Mouse (Mus musculus) spleen, adult 2 months (tissue): Measurements from ENCODE around the gene Lmod3. TPM values are rescaled to one million over a fixed set of nuclear protein-coding genes. Genes with fewer than 3 reads are reported as not detected.

Source experiments
- DNase-seq, 2 experiments: peaks; one replicate each; pipeline versions ENCODE4 v3.0.0 to v3.0.0-alpha.2; 2012 to 2021; ENCODE audit warnings: low spot score in 2 of 2, low read depth in 1 of 2
- H3K27ac ChIP-seq: fragments of 200-500 bp; 2 replicates; pipeline ENCODE4 v1.5.1; 2012; ENCODE audit warnings: low read length, inconsistent platforms; ENCODE audit not compliant: insufficient read depth
- H3K27me3 ChIP-seq: fragments of 200-500 bp; 2 replicates; pipeline ENCODE4 v1.6.1; 2012; ENCODE audit warnings: mild to moderate bottlenecking, moderate library complexity, low read length, inconsistent platforms; ENCODE audit not compliant: control insufficient read depth, insufficient read depth
- H3K36me3 ChIP-seq: fragments of 200-500 bp; 2 replicates; pipeline ENCODE4 v1.6.1; 2012; ENCODE audit warnings: mild to moderate bottlenecking, low read length, inconsistent platforms; ENCODE audit not compliant: control insufficient read depth, insufficient read depth
- H3K4me1 ChIP-seq: fragments of 200-500 bp; 2 replicates; pipeline ENCODE4 v1.6.1; 2011; ENCODE audit warnings: inconsistent platforms; ENCODE audit not compliant: control insufficient read depth, insufficient read depth, insufficient read length
- H3K4me3 ChIP-seq: fragments of 200-500 bp; 2 replicates; pipeline ENCODE4 v1.5.1; 2011; ENCODE audit warnings: mild to moderate bottlenecking, inconsistent platforms; ENCODE audit not compliant: insufficient read depth, insufficient read length; ENCODE audit errors: extremely low read depth
- CTCF ChIP-seq: fragments of 200-500 bp; IDR thresholded peaks from 2 replicates; pipeline ENCODE4 v1.5.1; 2011; ENCODE audit warnings: mild to moderate bottlenecking, inconsistent platforms; ENCODE audit not compliant: insufficient read depth, insufficient read length, insufficient replicate concordance; ENCODE audit errors: extremely low read depth
- POLR2A ChIP-seq: fragments of 200-500 bp; IDR thresholded peaks from 2 replicates; pipeline ENCODE4 v1.6.1; 2011; ENCODE audit warnings: low read depth, low read length, inconsistent platforms
- WGBS: fragments of 180-500 bp; shearing (Covaris S2); methylation state at CpG from one replicate; pipeline ENCODE4 v1.1.7; 2018; 5-methylcytosine and 5-hydroxymethylcytosine counted together
- polyA plus RNA-seq: library from polyadenylated mRNA; depleted of rRNA; stranded (reverse); fragments of >200 nt; gene quantifications from 2 replicates; pipeline ENCODE4 v1.2.3, GENCODE M21; 2012

Gene Lmod3
- polyA plus RNA-seq, 1 experiment, result not detected

DNA sequence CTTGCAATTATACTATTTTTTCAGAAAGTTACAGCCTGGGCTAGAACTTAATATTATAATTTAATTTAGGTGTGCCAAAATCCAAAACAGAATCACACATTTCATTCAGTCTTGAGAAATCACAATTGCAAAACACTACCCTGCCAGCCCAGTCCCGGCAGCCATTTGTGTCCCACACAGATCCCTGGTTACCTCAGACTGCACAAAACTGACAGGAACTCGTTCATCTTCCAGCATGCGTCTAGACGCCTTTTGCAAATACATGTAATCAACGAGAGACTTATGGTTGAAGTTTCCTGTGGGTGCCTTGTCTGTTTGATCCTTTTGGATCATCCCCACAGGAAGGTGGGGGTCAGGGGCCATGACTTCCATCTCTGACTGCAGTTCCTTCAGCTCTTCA lies 473 bp downstream of the Lmod3 start:
- WGBS, result 68% methylated on average over 5 of the region's 5 CpGs
- no peak for DNase-seq
- H3K36me3 ChIP-seq, result no peaks in the 10 kb centered on the region
- H3K4me1 ChIP-seq, result no peaks in the 10 kb centered on the region
- H3K27ac ChIP-seq, result no peak overlapping the region
- TF ChIP-seq POLR2A, result no peak
- no peak for TF ChIP-seq CTCF
- no peaks in the 10 kb centered on the region; the same call in 1 of the 2 replicates for H3K27me3 ChIP-seq
- H3K4me3 ChIP-seq, result no peak overlapping the region

DNA sequence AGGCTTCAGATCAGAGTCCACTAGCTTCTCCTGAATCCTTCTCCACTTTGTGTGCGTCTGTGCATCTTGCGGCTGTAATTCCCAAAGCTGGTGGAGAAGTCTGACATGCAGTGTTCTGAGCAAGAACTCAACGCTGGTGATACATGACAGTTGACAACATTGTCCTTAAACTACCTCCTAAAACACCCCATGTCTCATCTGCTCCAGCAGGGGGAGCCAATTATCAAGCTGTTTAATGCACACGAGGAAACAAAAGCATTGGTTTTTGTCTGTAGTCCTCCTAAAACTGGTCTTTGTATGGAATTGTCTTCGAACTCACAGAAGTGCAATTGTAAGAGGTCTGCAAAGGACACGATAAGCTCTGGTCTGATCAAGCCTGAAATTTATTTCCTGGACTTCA lies 1.6 kb downstream of the Lmod3 start:
- peak; percentile 38 to 44 for DNase-seq
- TF ChIP-seq CTCF, result peak; percentile 39; the same call in 1 of the 2 replicates
- TF ChIP-seq POLR2A, result no peak
- Histone ChIP-seq H3K27me3 (no peaks in the 10 kb centered on the region; the same call in 1 of the 2 replicates), H3K4me3 (no peak overlapping the region), H3K4me1 (no peaks in the 10 kb centered on the region), H3K27ac (no peak overlapping the region), H3K36me3 (no peaks in the 10 kb centered on the region)
- WGBS, result 36% methylated on average over 6 of the region's 6 CpGs

DNA sequence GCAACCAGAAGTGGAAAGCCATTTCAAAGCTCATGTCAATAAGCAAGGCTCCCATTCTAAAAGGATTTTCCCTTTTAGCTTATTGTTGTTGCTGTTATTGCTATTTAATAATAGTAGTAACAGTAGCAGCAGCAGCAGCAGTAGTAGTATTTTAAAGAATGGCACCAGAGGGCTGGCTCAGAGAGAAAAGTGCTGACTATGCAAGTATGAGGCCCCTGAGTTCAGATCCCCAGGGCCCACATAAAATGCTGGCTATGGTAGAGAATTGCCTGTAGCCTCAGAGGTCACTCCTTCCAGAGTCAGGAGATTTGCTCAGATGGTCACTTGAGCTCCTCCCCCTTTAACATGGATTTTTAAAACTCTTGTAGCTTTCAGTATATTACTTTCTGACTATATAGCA lies 7.4 kb downstream of the Lmod3 start:
- Histone ChIP-seq H3K36me3 (no peaks in the 10 kb centered on the region), H3K4me1 (no peaks in the 10 kb centered on the region), H3K27me3 (no peaks in the 10 kb centered on the region; the same call in 1 of the 2 replicates), H3K27ac (no peak overlapping the region), H3K4me3 (no peak overlapping the region)
- TF ChIP-seq POLR2A (no peak), CTCF (no peak)
- DNase-seq, result no peak

DNA sequence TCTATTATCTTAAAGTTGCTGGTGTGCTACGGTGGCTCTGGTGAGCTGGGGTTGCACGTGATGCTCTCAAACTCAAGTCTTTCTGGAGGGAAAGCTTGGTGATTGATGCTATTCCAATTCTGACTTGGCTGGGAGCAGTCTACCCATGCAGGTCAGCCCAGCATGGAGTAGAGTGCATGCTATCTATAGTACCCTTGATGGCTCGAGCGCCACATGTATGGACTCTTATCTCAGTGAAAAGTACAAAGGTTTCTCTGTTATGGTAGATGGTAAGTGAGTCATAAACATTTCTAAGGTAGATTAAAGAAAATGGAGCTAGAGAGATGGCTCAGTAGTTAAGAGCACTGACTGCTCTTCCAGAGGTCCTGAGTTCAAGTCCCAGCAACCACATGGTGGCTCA lies 10.0 kb downstream of the Lmod3 start:
- no peaks in the 10 kb centered on the region for H3K36me3 ChIP-seq
- no peak overlapping the region for H3K4me3 ChIP-seq
- TF ChIP-seq POLR2A (no peak), CTCF (no peak)
- no peaks in the 10 kb centered on the region for H3K4me1 ChIP-seq
- no peak overlapping the region for H3K27ac ChIP-seq
- 96% methylated on average over 4 of the region's 4 CpGs for WGBS
- no peaks in the 10 kb centered on the region; the same call in 1 of the 2 replicates for H3K27me3 ChIP-seq
- DNase-seq, result no peak

DNA sequence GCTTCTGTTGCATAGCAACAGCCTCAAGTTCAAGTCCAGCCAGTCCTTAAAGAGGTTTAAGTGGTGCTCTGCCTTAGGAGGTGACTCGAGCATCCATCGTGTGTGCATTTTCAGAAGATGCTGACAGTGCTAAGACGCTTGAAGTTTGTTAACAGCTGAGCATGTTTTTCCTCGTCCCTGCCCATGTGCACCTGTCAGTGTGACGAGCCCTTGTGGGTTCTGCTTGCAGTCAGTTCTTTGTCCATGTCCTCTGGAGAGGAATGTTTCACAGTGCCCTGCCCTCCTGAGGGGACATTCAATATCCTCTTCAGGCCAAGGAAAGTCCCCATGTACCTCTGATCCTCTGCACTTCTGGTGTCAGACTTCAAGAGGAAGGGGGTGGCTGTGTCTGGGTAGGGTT lies 12.5 kb downstream of the Lmod3 start:
- no peak for DNase-seq
- no peak overlapping the region for H3K4me3 ChIP-seq
- no peaks in the 10 kb centered on the region for H3K27me3 ChIP-seq
- TF ChIP-seq POLR2A (no peak), CTCF (no peak)
- no peaks in the 10 kb centered on the region for H3K4me1 ChIP-seq
- H3K36me3 ChIP-seq, result no peaks in the 10 kb centered on the region
- WGBS, result 95% methylated on average over 5 of the region's 5 CpGs
- no peak overlapping the region for H3K27ac ChIP-seq

DNA sequence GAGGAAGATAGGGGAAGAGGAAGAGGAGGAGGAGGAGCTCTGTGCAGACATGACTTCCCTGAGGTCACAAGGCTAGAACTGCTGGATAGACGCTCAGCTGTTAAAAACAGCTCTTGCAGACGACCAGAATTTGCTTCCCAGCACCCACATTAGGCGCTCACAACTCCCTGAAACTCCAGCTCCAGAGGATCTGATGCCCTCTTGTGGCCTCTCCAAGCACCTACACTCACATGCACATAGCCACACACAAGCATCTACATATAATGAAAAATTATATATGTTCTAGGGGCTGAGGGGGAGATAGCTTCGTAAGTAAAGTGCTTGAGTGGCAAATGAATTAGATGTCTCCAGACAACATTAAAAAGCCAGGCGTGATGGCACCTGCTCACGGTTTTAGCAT lies 13.2 kb downstream of the Lmod3 start:
- Histone ChIP-seq H3K27ac (no peak overlapping the region), H3K36me3 (no peaks in the 10 kb centered on the region), H3K4me1 (no peaks in the 10 kb centered on the region), H3K4me3 (no peak overlapping the region), H3K27me3 (no peaks in the 10 kb centered on the region)
- DNase-seq, result no peak
- 91% methylated on average over 6 of the region's 6 CpGs for WGBS
- TF ChIP-seq POLR2A (no peak), CTCF (no peak)

DNA sequence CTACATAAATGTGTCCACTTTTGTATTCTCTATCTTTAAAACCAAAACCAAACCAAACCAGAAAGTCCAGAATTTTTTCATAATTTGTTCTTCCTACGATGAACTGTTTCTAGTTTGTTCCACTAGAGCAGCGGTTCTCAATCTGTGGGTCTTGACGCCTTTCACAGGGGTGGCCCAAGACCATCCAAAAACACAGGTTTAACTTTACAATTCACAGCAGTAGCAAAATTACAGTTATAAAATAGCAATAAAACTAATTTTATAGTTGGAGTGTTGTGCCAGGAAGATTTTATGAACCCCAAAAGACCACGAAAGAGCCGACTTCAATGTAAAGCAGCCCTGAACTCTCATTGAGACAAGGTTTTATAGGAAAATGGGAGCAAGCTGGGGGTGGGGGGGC lies 16.5 kb downstream of the Lmod3 start:
- no peak overlapping the region for H3K4me3 ChIP-seq
- TF ChIP-seq CTCF (no peak), POLR2A (no peak)
- no peak for DNase-seq
- H3K27me3 ChIP-seq, result no peaks in the 10 kb centered on the region
- peaks cover 12% of the 10 kb centered on the region for H3K36me3 ChIP-seq
- H3K27ac ChIP-seq, result no peak overlapping the region
- H3K4me1 ChIP-seq, result no peaks in the 10 kb centered on the region
- 85% methylated on average over 5 of the region's 5 CpGs for WGBS
